Mouse (Mus musculus): ENCODE results near the gene N4bp2. TPM values are rescaled to one million over a fixed set of nuclear protein-coding genes. Genes with fewer than 3 reads are reported as not detected.

The N4bp2 gene
- polyA plus RNA-seq, 1 experiment = 11.2 TPM

- Histone ChIP-seq H3K4me1 (ENCODE audit: control insufficient read depth, insufficient read depth, low read length) (no peaks in the 10 kb centered on the region), H3K4me3 (replicated peaks; ENCODE audit: control insufficient read depth, low read depth, low read length) (no peak overlapping the region), H3K27ac (ENCODE audit: control insufficient read depth, insufficient read depth, low read depth, low read length, poor library complexity) (no peak overlapping the region)
- TF ChIP-seq POLR2A (IDR thresholded peaks at IDR 0.05; ENCODE audit: borderline replicate concordance, control insufficient read depth, low read depth, low read length) = no peak
- TF ChIP-seq CTCF (IDR thresholded peaks at IDR 0.05; ENCODE audit: control insufficient read depth, insufficient read depth, low read length) = no peak
- 64% methylated on average over 13 of the region's 13 CpGs for WGBS
These were observed 18.7 kb downstream of the N4bp2 start for GRCm38 (mm10) chr5:65781769-65782715.

- TF ChIP-seq CTCF (IDR thresholded peaks at IDR 0.05; ENCODE audit: control insufficient read depth, insufficient read depth, low read length) = no peak
- no peak for TF ChIP-seq POLR2A (IDR thresholded peaks at IDR 0.05; ENCODE audit: borderline replicate concordance, control insufficient read depth, low read depth, low read length)
- H3K27ac ChIP-seq (ENCODE audit: control insufficient read depth, insufficient read depth, low read depth, low read length, poor library complexity) = no peak overlapping the region
- H3K4me3 ChIP-seq (replicated peaks; ENCODE audit: control insufficient read depth, low read depth, low read length) = peak overlapping the region; percentile 41
- H3K4me1 ChIP-seq (ENCODE audit: control insufficient read depth, insufficient read depth, low read length) = no peaks in the 10 kb centered on the region
- 14% methylated on average over 16 of the region's 16 CpGs for WGBS
These were observed 27.4 kb downstream of the N4bp2 start for GRCm38 (mm10) chr5:65790604-65791225.

- WGBS = 49% methylated on average over 3 of the region's 3 CpGs
- no peak overlapping the region for H3K27ac ChIP-seq (ENCODE audit: control insufficient read depth, insufficient read depth, low read depth, low read length, poor library complexity)
- no peaks in the 10 kb centered on the region for H3K4me1 ChIP-seq (ENCODE audit: control insufficient read depth, insufficient read depth, low read length)
- TF ChIP-seq CTCF (IDR thresholded peaks at IDR 0.05; ENCODE audit: control insufficient read depth, insufficient read depth, low read length) = no peak
- TF ChIP-seq POLR2A (IDR thresholded peaks at IDR 0.05; ENCODE audit: borderline replicate concordance, control insufficient read depth, low read depth, low read length) = no peak
- no peak overlapping the region for H3K4me3 ChIP-seq (replicated peaks; ENCODE audit: control insufficient read depth, low read depth, low read length)
These were observed 30.9 kb downstream of the N4bp2 start for GRCm38 (mm10) chr5:65794202-65794601.

GRCm38 (mm10) chr5:65794702-65795101 is 31.4 kb downstream of the N4bp2 start:
- H3K4me1 ChIP-seq (ENCODE audit: control insufficient read depth, insufficient read depth, low read length) = no peaks in the 10 kb centered on the region
- no peak overlapping the region for H3K4me3 ChIP-seq (replicated peaks; ENCODE audit: control insufficient read depth, low read depth, low read length)
- 48% methylated on average over 3 of the region's 3 CpGs for whole genome bisulfite sequencing
- no peak for TF ChIP-seq POLR2A (IDR thresholded peaks at IDR 0.05; ENCODE audit: borderline replicate concordance, control insufficient read depth, low read depth, low read length)
- no peak for TF ChIP-seq CTCF (IDR thresholded peaks at IDR 0.05; ENCODE audit: control insufficient read depth, insufficient read depth, low read length)
- no peak overlapping the region for H3K27ac ChIP-seq (ENCODE audit: control insufficient read depth, insufficient read depth, low read depth, low read length, poor library complexity)

- TF ChIP-seq POLR2A (IDR thresholded peaks at IDR 0.05; ENCODE audit: borderline replicate concordance, control insufficient read depth, low read depth, low read length) (no peak), CTCF (IDR thresholded peaks at IDR 0.05; ENCODE audit: control insufficient read depth, insufficient read depth, low read length) (no peak)
- Histone ChIP-seq H3K4me1 (ENCODE audit: control insufficient read depth, insufficient read depth, low read length) (no peaks in the 10 kb centered on the region), H3K4me3 (replicated peaks; ENCODE audit: control insufficient read depth, low read depth, low read length) (no peak overlapping the region), H3K27ac (ENCODE audit: control insufficient read depth, insufficient read depth, low read depth, low read length, poor library complexity) (no peak overlapping the region)
- 65% methylated on average over 9 of the region's 9 CpGs for WGBS
These were observed 32.1 kb downstream of the N4bp2 start for GRCm38 (mm10) chr5:65795293-65795993.

- TF ChIP-seq POLR2A (IDR thresholded peaks at IDR 0.05; ENCODE audit: borderline replicate concordance, control insufficient read depth, low read depth, low read length) (no peak), CTCF (IDR thresholded peaks at IDR 0.05; ENCODE audit: control insufficient read depth, insufficient read depth, low read length) (no peak)
- no peaks in the 10 kb centered on the region for H3K4me1 ChIP-seq (ENCODE audit: control insufficient read depth, insufficient read depth, low read length)
- no peak overlapping the region for H3K4me3 ChIP-seq (replicated peaks; ENCODE audit: control insufficient read depth, low read depth, low read length)
- no peak overlapping the region for H3K27ac ChIP-seq (ENCODE audit: control insufficient read depth, insufficient read depth, low read depth, low read length, poor library complexity)
- WGBS = 84% methylated on average over 1 of the region's 1 CpGs
These were observed 32.6 kb downstream of the N4bp2 start for GRCm38 (mm10) chr5:65795994-65796298.

- H3K4me1 ChIP-seq (ENCODE audit: control insufficient read depth, insufficient read depth, low read length) = no peaks in the 10 kb centered on the region
- TF ChIP-seq CTCF (IDR thresholded peaks at IDR 0.05; ENCODE audit: control insufficient read depth, insufficient read depth, low read length) = peak; percentile 65
- no peak for TF ChIP-seq POLR2A (IDR thresholded peaks at IDR 0.05; ENCODE audit: borderline replicate concordance, control insufficient read depth, low read depth, low read length)
- no peak overlapping the region for H3K27ac ChIP-seq (ENCODE audit: control insufficient read depth, insufficient read depth, low read depth, low read length, poor library complexity)
- H3K4me3 ChIP-seq (replicated peaks; ENCODE audit: control insufficient read depth, low read depth, low read length) = no peak overlapping the region
- 66% methylated on average over 5 of the region's 5 CpGs for WGBS
These were observed 60.3 kb downstream of the N4bp2 start for GRCm38 (mm10) chr5:65823601-65824133.

GRCm38 (mm10) chr5:65826476-65826875 is 63.2 kb downstream of the N4bp2 start:
- no peak overlapping the region for H3K4me3 ChIP-seq (replicated peaks; ENCODE audit: control insufficient read depth, low read depth, low read length)
- TF ChIP-seq CTCF (IDR thresholded peaks at IDR 0.05; ENCODE audit: control insufficient read depth, insufficient read depth, low read length) = no peak
- no peaks in the 10 kb centered on the region for H3K4me1 ChIP-seq (ENCODE audit: control insufficient read depth, insufficient read depth, low read length)
- 83% methylated on average over 4 of the region's 4 CpGs for WGBS
- H3K27ac ChIP-seq (ENCODE audit: control insufficient read depth, insufficient read depth, low read depth, low read length, poor library complexity) = no peak overlapping the region

Data from bone marrow, adult 2 months (tissue).